Mouse (Mus musculus) midbrain, embryonic 14.5 days (tissue): ENCODE data around the gene Krt6a. TPM values are rescaled to one million over a fixed set of nuclear protein-coding genes. Genes with fewer than 3 reads are reported as not detected.

ENCODE experiments used
- ATAC-seq: fragments of 200-750 bp; cut with Nextera tagmentation; 2 replicates; pipeline ENCODE4 v1.8.0; 2017; ENCODE audit warnings: moderate number of reproducible peaks, moderate library complexity; ENCODE audit not compliant: low FRiP score, low TSS enrichment
- DNase-seq: peaks from one replicate; pipeline ENCODE4 v3.0.0-alpha.2; 2015
- H3K27ac ChIP-seq: fragments of 300-500 bp; sonication (generic); replicated peaks from 2 replicates; pipeline ENCODE4 v1.5.1; 2014; ENCODE audit warnings: mild to moderate bottlenecking, low read depth, low read length, moderate library complexity
- H3K27me3 ChIP-seq: fragments of 300-500 bp; sonication (generic); 2 replicates; pipeline ENCODE4 v1.6.1; 2014; ENCODE audit warnings: low read length, control low read depth, mixed read lengths; ENCODE audit not compliant: control insufficient read depth, insufficient read depth
- H3K36me3 ChIP-seq: fragments of 300-500 bp; sonication (generic); 2 replicates; pipeline ENCODE4 v1.6.1; 2014; ENCODE audit warnings: low read length, control low read depth; ENCODE audit not compliant: control insufficient read depth, insufficient read depth
- H3K4me1 ChIP-seq: fragments of 300-500 bp; sonication (generic); 2 replicates; pipeline ENCODE4 v1.6.1; 2014; ENCODE audit warnings: mild to moderate bottlenecking, antibody characterized with exemption, low read length, control low read depth; ENCODE audit not compliant: control insufficient read depth, insufficient read depth
- H3K4me2 ChIP-seq: fragments of 300-500 bp; sonication (generic); 2 replicates; pipeline ENCODE4 v1.6.1; 2014; ENCODE audit warnings: mild to moderate bottlenecking, low read length, moderate library complexity
- H3K4me3 ChIP-seq: fragments of 300-500 bp; sonication (generic); replicated peaks from 2 replicates; pipeline ENCODE4 v1.5.1; 2014; ENCODE audit warnings: low read depth, low read length
- H3K9ac ChIP-seq: fragments of 300-500 bp; sonication (generic); replicated peaks from 2 replicates; pipeline ENCODE4 v1.6.1; 2014; ENCODE audit warnings: mild to moderate bottlenecking, low read length, moderate library complexity
- H3K9me3 ChIP-seq: fragments of 300-500 bp; sonication (generic); 2 replicates; pipeline ENCODE4 v1.6.1; 2016; ENCODE audit warnings: low read length, control low read depth, mixed read lengths; ENCODE audit not compliant: control insufficient read depth
- WGBS: fragments of 180-500 bp; shearing (Covaris S2); extraction: QIAGEN DNeasy Blood & Tissue Kit; methylation state at CpG from one replicate; pipeline ENCODE4 v1.1.7; 2014; 5-methylcytosine and 5-hydroxymethylcytosine counted together
- microRNA-seq: library from miRNA; unstranded; fragments of <30 nt; microRNA quantifications from one replicate; pipeline ENCODE4, GENCODE M21; 2016
- polyA plus RNA-seq: library from polyadenylated mRNA; unstranded; fragments of >200 nt; fragmentation: Nextera tagmentation; extraction: Ambion mirVana; gene quantifications from 2 replicates; pipeline ENCODE4 v1.2.1, GENCODE M21; 2014

The Krt6a gene
- polyA plus RNA-seq, 1 experiment from 2014 or later, result not detected

- Histone ChIP-seq H3K4me2 (no peak within 1 kb of the TSS), H3K27me3 (no peaks in the 10 kb centered on the region), H3K36me3 (no peaks in the 10 kb centered on the region), H3K9me3 (no peaks in the 10 kb centered on the region), H3K9ac (no peak within 1 kb of the TSS), H3K4me3 (no peak within 1 kb of the TSS), H3K27ac (no peak within 1 kb of the TSS), H3K4me1 (no peaks in the 10 kb centered on the region)
- ATAC-seq (no peak), DNase-seq (no peak)
- 78% methylated on average over 2 of the region's 2 CpGs for WGBS
Observed at GRCm38 (mm10) chr15:101680187-101680586, 13.9 kb downstream of the Krt6a start, which contains the start of gene Krt6b. TSS of gene Krt6b (minus strand) at chr15:101680287.

GRCm38 (mm10) chr15:101675978-101676377, 18.1 kb downstream of the Krt6a start:
- Histone ChIP-seq H3K27ac (no peak overlapping the region), H3K27me3 (no peaks in the 10 kb centered on the region), H3K4me3 (no peak overlapping the region), H3K4me1 (no peaks in the 10 kb centered on the region), H3K9me3 (no peaks in the 10 kb centered on the region), H3K36me3 (no peaks in the 10 kb centered on the region), H3K4me2 (no peak overlapping the region), H3K9ac (no peak overlapping the region)
- ATAC-seq, result no peak
- 92% methylated on average over 1 of the region's 1 CpGs for WGBS
- no peak for DNase-seq

GRCm38 (mm10) chr15:101652736-101653265, 41.3 kb downstream of the Krt6a start:
- H3K9me3 ChIP-seq, result no peaks in the 10 kb centered on the region
- H3K27me3 ChIP-seq, result no peaks in the 10 kb centered on the region
- H3K9ac ChIP-seq, result no peak overlapping the region
- H3K4me1 ChIP-seq, result no peaks in the 10 kb centered on the region
- 87% methylated on average over 5 of the region's 5 CpGs for whole genome bisulfite sequencing
- DNase-seq (no peak), ATAC-seq (no peak)
- no peak overlapping the region for H3K4me3 ChIP-seq
- no peak overlapping the region for H3K4me2 ChIP-seq
- H3K27ac ChIP-seq, result no peak overlapping the region
- no peaks in the 10 kb centered on the region for H3K36me3 ChIP-seq

- Histone ChIP-seq H3K4me3 (no peak within 1 kb of the TSS), H3K9me3 (no peaks in the 10 kb centered on the region), H3K27ac (no peak within 1 kb of the TSS), H3K27me3 (no peaks in the 10 kb centered on the region), H3K4me1 (no peaks in the 10 kb centered on the region), H3K4me2 (no peak within 1 kb of the TSS), H3K9ac (no peak within 1 kb of the TSS), H3K36me3 (no peaks in the 10 kb centered on the region)
- DNase-seq, result no peak
- ATAC-seq, result no peak
- WGBS, result 82% methylated on average over 3 of the region's 3 CpGs
Observed at GRCm38 (mm10) chr15:101647280-101647679, 46.8 kb downstream of the Krt6a start, which contains the start of gene Gm5478. TSS of gene Gm5478 (minus strand) at chr15:101647380.

Small RNA genes lying within 50 kb of the gene (microRNA-seq; reads per million reads assigned to microRNA genes)
- gene Gm44323 (not detected), gene Gm44342 (not detected), gene Gm44383 (not detected), gene Gm44479 (not detected)

Other genes with a start within 250 kb of the Krt6a start
- not detected in 2 replicates for gene Krt88, start 246.6 kb downstream of the Krt6a start, polyA plus RNA-seq
- not detected in 2 replicates for gene Krt81, start 230.6 kb downstream of the Krt6a start, polyA plus RNA-seq
- gene Krt86, start 220.8 kb downstream of the Krt6a start, polyA plus RNA-seq, result 0.11 and 0.12 TPM in 2 replicates
- gene Krt83, start 202.8 kb downstream of the Krt6a start, polyA plus RNA-seq, result not detected in 2 replicates
- gene Gm49425, start 177.0 kb downstream of the Krt6a start, polyA plus RNA-seq, result not detected in 2 replicates
- not detected in 2 replicates for gene Krt84, start 161.5 kb downstream of the Krt6a start, polyA plus RNA-seq
- not detected in 2 replicates for gene Krt82, start 143.6 kb downstream of the Krt6a start, polyA plus RNA-seq
- gene Krt90, start 131.4 kb downstream of the Krt6a start, polyA plus RNA-seq, result 0.08 TPM in 1 of 2 replicates, not detected in the other
- 0.07 and 0.15 TPM in 2 replicates for gene Krt75, start 120.4 kb downstream of the Krt6a start, polyA plus RNA-seq
- gene Gm5414, start 66.1 kb downstream of the Krt6a start, polyA plus RNA-seq, result not detected in 2 replicates
- gene Gm5478, start 46.9 kb downstream of the Krt6a start, polyA plus RNA-seq, result not detected in 2 replicates
- gene Krt6b, start 14.0 kb downstream of the Krt6a start, polyA plus RNA-seq, result not detected in 2 replicates
- gene Krt5, start 18.6 kb upstream of the Krt6a start, polyA plus RNA-seq, result not detected in 2 replicates
- gene Krt71, start 48.8 kb upstream of the Krt6a start, polyA plus RNA-seq, result 0.25 and 0.63 TPM in 2 replicates
- 0.11 TPM in 1 of 2 replicates, not detected in the other for gene Krt72, start 92.2 kb upstream of the Krt6a start, polyA plus RNA-seq
- 1.1 and 2.0 TPM in 2 replicates for gene Krt73, start 108.0 kb upstream of the Krt6a start, polyA plus RNA-seq
- gene Krt2, start 123.9 kb upstream of the Krt6a start, polyA plus RNA-seq, result not detected in 2 replicates
- 6.7 and 10.7 TPM in 2 replicates for gene Krt1, start 156.5 kb upstream of the Krt6a start, polyA plus RNA-seq
- gene Krt77, start 175.4 kb upstream of the Krt6a start, polyA plus RNA-seq, result 0.07 and 0.42 TPM in 2 replicates
- gene Krt76, start 198.6 kb upstream of the Krt6a start, polyA plus RNA-seq, result not detected in 2 replicates
- gene Krt4, start 230.4 kb upstream of the Krt6a start, polyA plus RNA-seq, result not detected in 2 replicates
- gene Krt79, start 246.0 kb upstream of the Krt6a start, polyA plus RNA-seq, result 0.45 and 0.69 TPM in 2 replicates